Mouse (Mus musculus) forebrain, embryonic 11.5 days (tissue): ENCODE measurements at regions not wholly inside any gene's neighbourhood (a gene's known extent, or its start where the extent isn't known, plus 50 kb on each side); places are given as distances from the start of the nearest gene placed in this dataset.

Experiments
- ATAC-seq: fragments of 200-750 bp; cut with Nextera tagmentation; replicated peaks from 2 replicates; pipeline ENCODE4 v1.8.0; 2017; ENCODE audit warnings: moderate TSS enrichment; ENCODE audit not compliant: low FRiP score
- DNase-seq: peaks from one replicate; pipeline ENCODE4 v3.0.0-alpha.2; 2017; ENCODE audit warnings: low spot score
- H3K27ac ChIP-seq: fragments of 300-500 bp; sonication (generic); 2 replicates; pipeline ENCODE4 v1.5.1; 2014; ENCODE audit warnings: low read depth, low read length
- H3K27me3 ChIP-seq: fragments of 300-500 bp; sonication (generic); 2 replicates; pipeline ENCODE4 v1.6.1; 2014; ENCODE audit warnings: mild to moderate bottlenecking, low read length, mixed read lengths; ENCODE audit not compliant: control insufficient read depth, insufficient read depth
- H3K36me3 ChIP-seq: fragments of 300-500 bp; sonication (generic); 2 replicates; pipeline ENCODE4 v1.6.1; 2014; ENCODE audit warnings: mild to moderate bottlenecking, low read length, moderate library complexity, mixed read lengths; ENCODE audit not compliant: control insufficient read depth, insufficient read depth
- H3K4me1 ChIP-seq: fragments of 300-500 bp; sonication (generic); replicated peaks from 2 replicates; pipeline ENCODE4 v1.6.1; 2014; ENCODE audit warnings: low read length, mixed read lengths; ENCODE audit not compliant: control insufficient read depth, insufficient read depth
- H3K4me2 ChIP-seq: fragments of 300-500 bp; sonication (generic); 2 replicates; pipeline ENCODE4 v1.6.1; 2014; ENCODE audit warnings: low read depth, mild to moderate bottlenecking, low read length, moderate library complexity, mixed read lengths; ENCODE audit not compliant: severe bottlenecking
- H3K4me3 ChIP-seq: fragments of 300-500 bp; sonication (generic); 2 replicates; pipeline ENCODE4 v1.5.1; 2014; ENCODE audit warnings: low read depth, low read length
- H3K9ac ChIP-seq: fragments of 300-500 bp; sonication (generic); 2 replicates; pipeline ENCODE4 v1.6.1; 2014; ENCODE audit warnings: low read length
- H3K9me3 ChIP-seq: fragments of 300-500 bp; sonication (generic); 2 replicates; pipeline ENCODE4 v1.6.1; 2016; ENCODE audit warnings: low read length, mixed read lengths; ENCODE audit not compliant: control insufficient read depth
- whole genome bisulfite sequencing: fragments of 180-500 bp; shearing (Covaris S2); extraction: QIAGEN DNeasy Blood & Tissue Kit; methylation state at CpG from one replicate; pipeline ENCODE4 v1.1.7; 2014; 5-methylcytosine and 5-hydroxymethylcytosine counted together

GRCm38 (mm10) chr4:31612825-31613514, 350.9 kb upstream of the Map3k7 start:
- no peaks in the 10 kb centered on the region for H3K27me3 ChIP-seq
- peaks cover 19% of the 10 kb centered on the region; the same call in 1 of the 2 replicates for H3K4me1 ChIP-seq
- H3K9me3 ChIP-seq: no peaks in the 10 kb centered on the region; the same call in 1 of the 2 replicates
- H3K4me3 ChIP-seq: no peak overlapping the region
- peak; percentile 76 for ATAC-seq
- H3K4me2 ChIP-seq: peak overlapping the region; percentile 1; the same call in 1 of the 2 replicates
- H3K9ac ChIP-seq: peak overlapping the region; percentile 21; the same call in 1 of the 2 replicates
- H3K27ac ChIP-seq: peak overlapping the region; percentile 82
- no peaks in the 10 kb centered on the region for H3K36me3 ChIP-seq
- WGBS: 41% methylated on average over 9 of the region's 9 CpGs
- peak; percentile 54 for DNase-seq

DNA sequence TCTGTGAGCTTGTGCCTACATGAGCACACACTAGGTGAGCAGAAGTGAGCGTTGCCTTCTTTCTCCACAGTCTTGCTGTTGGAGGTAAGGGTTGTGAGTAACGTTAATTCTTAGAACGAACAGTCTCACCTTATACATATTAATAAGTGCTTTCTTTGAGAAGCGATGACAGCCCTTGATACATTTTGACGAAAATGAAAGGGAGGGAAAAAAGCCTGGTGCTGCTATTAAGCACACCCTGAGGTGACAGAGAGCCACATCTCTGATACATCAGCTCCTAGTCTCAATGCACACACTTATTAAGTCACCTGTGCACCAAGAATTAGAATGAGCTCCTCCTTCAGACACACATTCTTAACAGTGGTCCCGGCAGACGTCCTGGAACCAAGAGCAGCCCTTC, 346.3 kb upstream of the Map3k7 start:
- Histone ChIP-seq H3K4me2 (no peak overlapping the region), H3K9ac (no peak overlapping the region), H3K27me3 (no peaks in the 10 kb centered on the region), H3K36me3 (no peaks in the 10 kb centered on the region), H3K27ac (no peak overlapping the region), H3K4me1 (peaks cover 17% of the 10 kb centered on the region; the same call in 1 of the 2 replicates), H3K9me3 (no peaks in the 10 kb centered on the region), H3K4me3 (no peak overlapping the region)
- 59% methylated on average over 7 of the region's 7 CpGs for WGBS
- no peak for DNase-seq
- ATAC-seq: no peak

DNA sequence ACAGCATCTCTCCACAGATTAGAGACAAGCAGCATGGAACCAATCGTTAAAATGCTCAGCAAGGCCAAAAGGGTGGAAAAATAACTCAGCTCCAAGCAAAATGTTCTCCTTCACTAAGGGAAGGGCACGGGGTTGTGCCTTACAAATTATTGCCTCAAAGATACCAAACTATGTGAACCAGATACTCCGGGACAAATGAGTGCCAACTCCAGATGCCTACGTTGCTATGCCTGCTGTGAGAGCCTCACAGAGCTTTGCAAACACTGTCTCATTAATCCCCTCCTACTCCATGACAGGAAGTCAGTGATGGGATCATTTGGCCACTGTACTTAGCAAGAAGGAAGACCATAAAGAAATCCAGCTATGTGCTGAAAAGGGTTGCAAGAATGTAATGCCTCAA, 345.9 kb upstream of the Map3k7 start:
- 54% methylated on average over 4 of the region's 4 CpGs for WGBS
- Histone ChIP-seq H3K27ac (no peak overlapping the region), H3K4me2 (no peak overlapping the region)

GRCm38 (mm10) chr4:31621205-31621604, 342.7 kb upstream of the Map3k7 start:
- H3K9ac ChIP-seq: no peak overlapping the region
- WGBS: 90% methylated on average over 2 of the region's 2 CpGs
- H3K4me3 ChIP-seq: no peak overlapping the region
- H3K4me2 ChIP-seq: no peak overlapping the region
- H3K9me3 ChIP-seq: no peaks in the 10 kb centered on the region
- peaks cover 8% of the 10 kb centered on the region; the same call in 1 of the 2 replicates for H3K4me1 ChIP-seq
- DNase-seq: no peak
- no peaks in the 10 kb centered on the region for H3K27me3 ChIP-seq
- H3K36me3 ChIP-seq: no peaks in the 10 kb centered on the region
- no peak for ATAC-seq
- no peak overlapping the region for H3K27ac ChIP-seq

More for the DNA sequence above, 345.9 kb upstream of the Map3k7 start:
- no peak for DNase-seq
- Histone ChIP-seq H3K27me3 (no peaks in the 10 kb centered on the region), H3K9ac (no peak overlapping the region), H3K4me3 (no peak overlapping the region), H3K36me3 (no peaks in the 10 kb centered on the region), H3K9me3 (no peaks in the 10 kb centered on the region), H3K4me1 (peaks cover 14% of the 10 kb centered on the region; the same call in 1 of the 2 replicates)
- no peak for ATAC-seq

DNA sequence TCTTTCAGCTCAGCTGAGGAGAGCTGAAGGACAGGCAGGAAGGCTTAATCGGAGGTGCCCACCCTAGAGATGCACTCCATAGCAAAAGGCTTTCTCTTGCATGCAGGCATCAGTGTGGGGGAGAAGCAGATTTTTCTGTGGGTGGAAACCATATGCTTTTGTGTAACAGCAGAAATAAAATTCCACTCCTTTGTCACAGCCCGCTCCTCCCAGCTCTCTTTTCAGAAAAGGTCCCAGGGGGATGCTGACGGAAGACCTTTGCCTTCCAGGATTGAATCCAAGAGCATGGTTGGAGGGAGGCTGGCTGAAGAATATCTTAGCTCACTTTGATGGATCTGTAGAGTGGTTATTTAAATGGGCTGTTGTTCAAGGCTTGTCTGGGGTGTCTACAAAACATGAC, 336.8 kb upstream of the Map3k7 start:
- Histone ChIP-seq H3K4me1 (no peaks in the 10 kb centered on the region), H3K9ac (no peak overlapping the region), H3K27me3 (no peaks in the 10 kb centered on the region), H3K36me3 (no peaks in the 10 kb centered on the region), H3K27ac (no peak overlapping the region), H3K4me3 (no peak overlapping the region), H3K9me3 (no peaks in the 10 kb centered on the region), H3K4me2 (no peak overlapping the region)
- DNase-seq (no peak), ATAC-seq (no peak)
- 72% methylated on average over 3 of the region's 3 CpGs for WGBS

GRCm38 (mm10) chr4:31627777-31628176, 336.1 kb upstream of the Map3k7 start:
- Histone ChIP-seq H3K9ac (no peak overlapping the region), H3K36me3 (no peaks in the 10 kb centered on the region), H3K4me1 (no peaks in the 10 kb centered on the region), H3K4me3 (no peak overlapping the region), H3K27ac (no peak overlapping the region), H3K9me3 (no peaks in the 10 kb centered on the region), H3K4me2 (no peak overlapping the region), H3K27me3 (no peaks in the 10 kb centered on the region)
- WGBS: 93% methylated on average over 10 of the region's 10 CpGs
- DNase-seq: no peak
- ATAC-seq: no peak

- Histone ChIP-seq H3K9ac (no peak overlapping the region), H3K4me1 (no peaks in the 10 kb centered on the region), H3K36me3 (no peaks in the 10 kb centered on the region), H3K27ac (no peak overlapping the region), H3K4me2 (no peak overlapping the region), H3K9me3 (no peaks in the 10 kb centered on the region), H3K4me3 (no peak overlapping the region), H3K27me3 (no peaks in the 10 kb centered on the region)
- DNase-seq: no peak
- no peak for ATAC-seq
- 94% methylated on average over 6 of the region's 6 CpGs for WGBS
Measured at GRCm38 (mm10) chr4:31638564-31638963, 325.3 kb upstream of the Map3k7 start.

GRCm38 (mm10) chr4:31642161-31642560, 321.7 kb upstream of the Map3k7 start:
- WGBS: 64% methylated on average over 9 of the region's 9 CpGs
- DNase-seq: peak; percentile 54
- no peaks in the 10 kb centered on the region for H3K36me3 ChIP-seq

More at GRCm38 (mm10) chr4:31642161-31642560, 321.7 kb upstream of the Map3k7 start:
- H3K9me3 ChIP-seq: no peaks in the 10 kb centered on the region
- H3K4me1 ChIP-seq: no peaks in the 10 kb centered on the region
- H3K4me2 ChIP-seq: no peak overlapping the region
- H3K9ac ChIP-seq: no peak overlapping the region
- peak; percentile 86 for ATAC-seq
- H3K27ac ChIP-seq: no peak overlapping the region
- H3K4me3 ChIP-seq: no peak overlapping the region
- H3K27me3 ChIP-seq: no peaks in the 10 kb centered on the region
